Mouse (Mus musculus) CH12.LX (cell line): ENCODE results near the gene Narf. TPM values are rescaled to one million over a fixed set of nuclear protein-coding genes. Genes with fewer than 3 reads are reported as not detected.

Experiments
- DNase-seq: peaks from one replicate; pipeline ENCODE4 v3.0.0-alpha.2; 2013; ENCODE audit errors: extremely low read depth
- H3K27ac ChIP-seq: 2 replicates; pipeline ENCODE4 v1.5.1; 2012; ENCODE audit warnings: low read depth, mild to moderate bottlenecking, control low read depth, moderate library complexity; ENCODE audit not compliant: insufficient read depth
- H3K27me3 ChIP-seq: replicated peaks from 2 replicates; pipeline ENCODE3; 2012; ENCODE audit warnings: inconsistent platforms
- H3K36me3 ChIP-seq, 2 experiments: replicated peaks in 1 of 2; 2 replicates each; pipeline versions ENCODE3 to v1.6.1; 2012; ENCODE audit warnings: inconsistent platforms in 1 of 2, low read length in 1 of 2, mild to moderate bottlenecking in 1 of 2, mixed read lengths in 1 of 2, moderate library complexity in 1 of 2; ENCODE audit not compliant: control insufficient read depth in 1 of 2, insufficient read depth in 1 of 2
- H3K4me1 ChIP-seq, 2 experiments: 2 replicates each; pipeline ENCODE4 v1.6.1; 2012; ENCODE audit warnings: inconsistent platforms in 1 of 2, moderate library complexity in 1 of 2; ENCODE audit not compliant: insufficient read depth in 2 of 2, control insufficient read depth in 1 of 2
- H3K4me2 ChIP-seq: 2 replicates; pipeline ENCODE4 v1.6.1; 2012; ENCODE audit warnings: low read depth, mild to moderate bottlenecking, control low read depth; ENCODE audit not compliant: poor library complexity, insufficient read depth, severe bottlenecking
- H3K4me3 ChIP-seq, 3 experiments: fragments of 150-350 bp in 1 of 3; sonication (generic) in 1 of 3; replicated peaks in 1 of 3; 2 replicates each; pipeline versions ENCODE3 to v1.5.1; 2011 to 2012; ENCODE audit warnings: low read depth in 2 of 3, low read length in 2 of 3, mild to moderate bottlenecking in 2 of 3, moderate library complexity in 2 of 3, control low read depth in 1 of 3, improper control_type of control experiment in 1 of 3, inconsistent platforms in 1 of 3, mixed read lengths in 1 of 3; ENCODE audit not compliant: poor library complexity in 1 of 3
- H3K79me2 ChIP-seq: replicated peaks from 2 replicates; pipeline ENCODE4 v1.6.1; 2012; ENCODE audit warnings: mild to moderate bottlenecking, moderate library complexity; ENCODE audit not compliant: control insufficient read depth, poor library complexity, insufficient read depth, severe bottlenecking; ENCODE audit errors: extremely low read depth
- H3K9ac ChIP-seq: 2 replicates; pipeline ENCODE4 v1.6.1; 2012; ENCODE audit warnings: low read depth, mild to moderate bottlenecking, control low read depth, moderate library complexity; ENCODE audit not compliant: insufficient read depth
- H3K9me3 ChIP-seq: replicated peaks from 2 replicates; pipeline ENCODE3; 2012; ENCODE audit warnings: low read length, inconsistent platforms, mixed read lengths
- BHLHE40 ChIP-seq: IDR thresholded peaks from 2 replicates; pipeline ENCODE4 v1.6.1; 2011; ENCODE audit warnings: mild to moderate bottlenecking, low read depth, low read length, improper control_type of control experiment
- CTCF ChIP-seq, 2 experiments: IDR thresholded peaks in 1 of 2; conservative IDR thresholded peaks in 1 of 2; 2 replicates each; pipeline ENCODE4 v1.5.1; 2011 to 2012; ENCODE audit warnings: low read depth in 2 of 2, low read length in 2 of 2, improper control_type of control experiment in 1 of 2, inconsistent platforms in 1 of 2, mild to moderate bottlenecking in 1 of 2, moderate library complexity in 1 of 2
- E2F4 ChIP-seq: IDR thresholded peaks from 2 replicates; pipeline ENCODE4 v1.6.1; 2011; ENCODE audit warnings: low read depth, low read length, improper control_type of control experiment; ENCODE audit not compliant: insufficient replicate concordance
- ETS1 ChIP-seq: conservative IDR thresholded peaks from 2 replicates; pipeline ENCODE4 v1.6.1; 2012; ENCODE audit warnings: low read depth, mild to moderate bottlenecking, inconsistent platforms, low read length, improper control_type of control experiment, moderate library complexity
- GABPA ChIP-seq: IDR thresholded peaks from 2 replicates; pipeline ENCODE4 v1.6.1; 2012; ENCODE audit warnings: low read depth, low read length, improper control_type of control experiment, inconsistent platforms; ENCODE audit not compliant: insufficient replicate concordance
- HCFC1 ChIP-seq: IDR thresholded peaks from 2 replicates; pipeline ENCODE4 v1.6.1; 2012; ENCODE audit warnings: low read depth, mild to moderate bottlenecking, inconsistent platforms, low read length, improper control_type of control experiment
- MAFK ChIP-seq: IDR thresholded peaks from 2 replicates; pipeline ENCODE4 v1.6.1; 2011; ENCODE audit warnings: low read length, improper control_type of control experiment; ENCODE audit not compliant: insufficient replicate concordance
- MAX ChIP-seq: IDR thresholded peaks from 2 replicates; pipeline ENCODE4 v1.6.1; 2011; ENCODE audit warnings: low read length, improper control_type of control experiment
- MAZ ChIP-seq: IDR thresholded peaks from 2 replicates; pipeline ENCODE4 v1.6.1; 2012; ENCODE audit warnings: low read depth, mild to moderate bottlenecking, inconsistent platforms, low read length, improper control_type of control experiment, moderate library complexity
- MEF2A ChIP-seq: IDR thresholded peaks from 2 replicates; pipeline ENCODE4 v1.6.1; 2014; ENCODE audit warnings: low read depth, mild to moderate bottlenecking, inconsistent platforms, low read length, improper control_type of control experiment, borderline replicate concordance
- MYC ChIP-seq: IDR thresholded peaks from 2 replicates; pipeline ENCODE4 v1.6.1; 2011; ENCODE audit warnings: low read depth, mild to moderate bottlenecking, improper control_type of control experiment, low read length
- NELFE ChIP-seq: IDR thresholded peaks from 2 replicates; pipeline ENCODE4 v1.6.1; 2011; ENCODE audit warnings: low read depth, low read length, improper control_type of control experiment
- POLR2A ChIP-seq: IDR thresholded peaks from 2 replicates; pipeline ENCODE4 v1.6.1; 2011; ENCODE audit warnings: low read depth, mild to moderate bottlenecking, improper control_type of control experiment, low read length
- POLR2AphosphoS2 ChIP-seq: IDR thresholded peaks from 2 replicates; pipeline ENCODE4 v1.6.1; 2011; ENCODE audit warnings: low read depth, low read length, improper control_type of control experiment
- SIN3A ChIP-seq: IDR thresholded peaks from 2 replicates; pipeline ENCODE4 v1.6.1; 2012; ENCODE audit warnings: low read length, improper control_type of control experiment, inconsistent platforms
- SMC3 ChIP-seq: IDR thresholded peaks from 2 replicates; pipeline ENCODE4 v1.6.1; 2011; ENCODE audit warnings: low read depth, low read length, improper control_type of control experiment
- UBTF ChIP-seq: IDR thresholded peaks from 2 replicates; pipeline ENCODE4 v1.6.1; 2012; ENCODE audit warnings: low read depth, mild to moderate bottlenecking, inconsistent platforms, low read length, improper control_type of control experiment, moderate library complexity
- ZC3H11A ChIP-seq: IDR thresholded peaks from 2 replicates; pipeline ENCODE4 v1.6.1; 2012; ENCODE audit warnings: low read depth, mild to moderate bottlenecking, inconsistent platforms, low read length, improper control_type of control experiment
- ZKSCAN1 ChIP-seq: IDR thresholded peaks from 2 replicates; pipeline ENCODE4 v1.6.1; 2012; ENCODE audit warnings: low read depth, inconsistent platforms, low read length, improper control_type of control experiment, borderline replicate concordance
- ZMIZ1 ChIP-seq: IDR thresholded peaks from 2 replicates; pipeline ENCODE4 v1.6.1; 2012; ENCODE audit warnings: low read depth, mild to moderate bottlenecking, inconsistent platforms, low read length, improper control_type of control experiment
- ZNF384 ChIP-seq: IDR thresholded peaks from 2 replicates; pipeline ENCODE4 v1.6.1; 2012; ENCODE audit warnings: low read depth, low read length, improper control_type of control experiment, inconsistent platforms
- dilution Hi-C: fragments of 300-500 bp; cut with MboI; formaldehyde crosslinking; loops from 2 replicates; pipeline ENCODE4 v1.14.3; 2020; ENCODE audit warnings: low sequenced_read_pairs; ENCODE audit not compliant: extremely low pct_unique_long_range_greater_than_20kb, extremely low pct_ligation_motif_present
- in situ Hi-C: fragments of 300-500 bp; cut with MboI; formaldehyde crosslinking; loops from 3 replicates; pipeline ENCODE4 v1.14.3; 2019; ENCODE audit warnings: low sequenced_read_pairs, low pct_ligation_motif_present, low pct_unique_long_range_greater_than_20kb, mixed read lengths
- polyA plus RNA-seq: library from polyadenylated mRNA; unstranded; fragments of >175 nt; gene quantifications from 2 replicates; pipeline ENCODE4 v1.2.1, GENCODE M21; 2012; ENCODE audit warnings: low read depth; ENCODE audit not compliant: insufficient read length
- total RNA-seq, 2 experiments: library from RNA; depleted of rRNA; stranded (reverse); fragments of 300-350 nt in 1 of 2; fragments of >200 nt in 1 of 2; gene quantifications; 2 replicates each; pipeline ENCODE4 v1.2.3; 2012 to 2014

The Narf gene
- total and polyA plus RNA-seq, 3 experiments: 11.7 to 29.9 (median 26.2) TPM

DNA sequence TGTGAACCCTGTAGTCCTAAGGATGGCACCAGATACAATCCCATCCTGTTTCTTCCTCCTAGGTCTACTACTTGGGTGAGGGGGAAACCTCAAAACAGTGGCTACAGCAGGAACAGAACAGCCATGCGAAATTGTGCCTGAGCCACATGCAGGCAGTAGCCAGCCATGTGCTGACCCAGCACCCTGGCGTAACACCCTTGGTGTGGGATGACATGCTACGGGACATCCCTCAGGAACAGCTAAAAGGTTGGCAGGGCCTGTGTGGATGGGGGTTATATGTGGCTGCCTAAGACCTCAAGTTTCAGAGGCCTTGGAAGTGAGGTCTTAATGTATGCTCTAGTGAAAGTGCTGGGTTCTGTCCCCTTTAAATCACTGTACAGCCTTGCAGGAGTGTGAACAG lies 20.2 kb upstream of the Narf start:
- Histone ChIP-seq H3K4me1 (0 out of 4 replicates have a peak, but pooled peaks cover 0 to 2% of the 10 kb centered on the region in 2 experiments), H3K27me3 (no peaks in the 10 kb centered on the region), H3K27ac (no peak overlapping the region), H3K9me3 (no peaks in the 10 kb centered on the region), H3K36me3 (peaks cover 15 to 66% of the 10 kb centered on the region in 2 experiments), H3K79me2 (no peaks in the 10 kb centered on the region), H3K9ac (no peak overlapping the region), H3K4me2 (no peak overlapping the region), H3K4me3 (no peak overlapping the region)
- TF ChIP-seq MEF2A (no peak), ZKSCAN1 (no peak), SMC3 (no peak), ZMIZ1 (no peak), MAX (no peak), MAFK (no peak), POLR2A (no peak), ZNF384 (no peak), ZC3H11A (no peak), HCFC1 (no peak), ETS1 (no peak), E2F4 (no peak)
- dilution Hi-C loops: no loop called here
- DNase-seq: no peak
- in situ Hi-C loops: no loop called here

DNA sequence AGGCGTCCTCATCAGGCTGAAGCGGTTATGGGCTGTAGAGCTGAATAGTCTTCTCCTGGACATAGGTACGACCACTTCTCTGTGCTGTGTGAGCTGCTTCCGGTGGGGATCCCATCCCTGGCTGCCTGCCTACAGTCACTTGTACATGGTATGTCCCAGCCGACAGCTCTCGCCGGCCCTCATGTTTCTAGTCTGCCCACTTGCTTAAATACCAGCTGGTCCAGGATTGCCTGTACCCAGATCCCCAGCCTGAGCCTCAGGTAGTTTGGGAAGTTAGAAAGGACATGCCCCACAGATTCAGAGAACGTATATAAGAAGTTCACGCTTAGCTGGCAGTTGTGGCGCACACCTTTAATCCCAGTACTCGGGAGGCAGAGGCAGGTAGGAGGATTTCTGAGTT lies 17.3 kb upstream of the Narf start:
- H3K36me3 ChIP-seq: peaks cover 40 to 82% of the 10 kb centered on the region in 2 experiments
- dilution Hi-C loops: no loop called here

GRCm38 (mm10) chr11:121220771-121221170 lies 16.3 kb upstream of the Narf start:
- in situ Hi-C loops (no loop called here), dilution Hi-C loops (no loop called here)
- H3K79me2 ChIP-seq: 0 out of 2 replicates have a peak, but pooled peaks cover 2% of the 10 kb centered on the region
- H3K4me3 ChIP-seq: no peak overlapping the region
- H3K9ac ChIP-seq: no peak overlapping the region
- DNase-seq: no peak
- peaks cover 0 to 7% of the 10 kb centered on the region in 2 experiments; a peak in 2 of 4 replicates for H3K4me1 ChIP-seq
- peaks cover 50 to 89% of the 10 kb centered on the region in 2 experiments for H3K36me3 ChIP-seq
- H3K9me3 ChIP-seq: no peaks in the 10 kb centered on the region
- no peaks in the 10 kb centered on the region for H3K27me3 ChIP-seq
- H3K4me2 ChIP-seq: no peak overlapping the region
- TF ChIP-seq CTCF (conservative IDR thresholded peaks at IDR 0.05 in 1 of 2, IDR thresholded peaks at IDR 0.05 in 1 of 2; ENCODE audit: low read depth in 2 of 2, low read length in 2 of 2): no peak
- no peak for TF ChIP-seq ZMIZ1
- no peak for TF ChIP-seq NELFE
- no peak for TF ChIP-seq UBTF
- no peak for TF ChIP-seq MEF2A
- TF ChIP-seq MAFK: no peak
- no peak for TF ChIP-seq POLR2AphosphoS2
- no peak for TF ChIP-seq MAZ
- no peak for TF ChIP-seq SIN3A
- TF ChIP-seq MYC: no peak
- TF ChIP-seq ETS1: no peak
- H3K27ac ChIP-seq: no peak overlapping the region

More for the DNA sequence above, 17.3 kb upstream of the Narf start:
- DNase-seq: no peak
- no peak overlapping the region for H3K9ac ChIP-seq
- H3K9me3 ChIP-seq: no peaks in the 10 kb centered on the region
- no peaks in the 10 kb centered on the region for H3K27me3 ChIP-seq
- no peaks in the 10 kb centered on the region for H3K79me2 ChIP-seq
- H3K4me2 ChIP-seq: no peak overlapping the region
- in situ Hi-C loops: no loop called here
- no peak for TF ChIP-seq GABPA
- no peak for TF ChIP-seq BHLHE40
- H3K4me3 ChIP-seq: no peak overlapping the region
- H3K4me1 ChIP-seq: 0 out of 4 replicates have a peak, but pooled peaks cover 0 to 2% of the 10 kb centered on the region in 2 experiments
- H3K27ac ChIP-seq: no peak overlapping the region
